Mouse (Mus musculus) embryo, embryonic 10 days (tissue): Measurements from ENCODE around the gene Hoxb7.

ENCODE experiments used
- DNase-seq: peaks from one replicate; pipeline ENCODE4 v3.0.0-alpha.2; 2015; ENCODE audit warnings: low spot score

Hoxb7 gene

DNA sequence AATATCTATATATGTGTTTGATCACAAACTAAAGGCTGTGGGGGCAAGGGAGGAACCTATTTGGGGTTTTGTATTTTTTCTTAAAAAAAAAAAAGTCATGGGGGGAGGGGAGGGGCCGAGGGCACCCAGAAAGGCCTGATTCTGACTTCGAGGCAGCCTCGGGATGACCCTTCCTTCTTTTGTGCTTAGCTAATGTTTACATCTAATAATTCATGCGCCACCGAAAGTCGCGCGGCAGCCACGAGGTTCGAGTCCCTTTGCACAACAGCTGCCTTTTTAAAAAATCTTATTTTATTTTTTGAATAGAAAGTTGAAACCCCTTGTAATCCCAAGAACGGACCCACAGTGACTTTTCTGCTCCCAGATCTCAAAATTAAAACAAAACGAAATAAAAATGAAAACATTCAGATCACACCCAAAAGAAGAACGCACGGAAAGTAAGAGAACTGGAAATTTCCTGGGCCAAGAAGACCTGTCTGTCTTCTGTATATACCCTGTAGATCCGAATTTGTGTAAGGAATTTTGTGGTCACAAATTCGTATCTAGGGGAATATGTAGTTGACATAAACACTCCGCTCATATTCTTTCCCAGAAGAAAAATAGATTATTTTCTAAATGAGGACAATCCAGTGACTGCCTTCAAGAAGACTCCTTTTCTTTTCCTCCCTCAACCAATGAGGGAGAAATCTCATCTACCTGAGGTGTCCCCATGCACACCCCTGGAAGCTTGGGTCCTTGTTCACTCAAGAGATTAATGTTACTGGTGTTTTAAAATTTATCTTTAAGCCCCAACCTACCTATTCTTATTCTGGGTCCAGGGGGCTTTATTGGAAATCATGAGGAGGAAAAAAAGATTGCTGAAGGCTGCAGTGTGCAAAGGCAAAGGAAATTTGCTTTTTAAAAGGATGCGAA, 30.5 kb downstream of the Hoxb7 start:
- no peak for DNase-seq

DNA sequence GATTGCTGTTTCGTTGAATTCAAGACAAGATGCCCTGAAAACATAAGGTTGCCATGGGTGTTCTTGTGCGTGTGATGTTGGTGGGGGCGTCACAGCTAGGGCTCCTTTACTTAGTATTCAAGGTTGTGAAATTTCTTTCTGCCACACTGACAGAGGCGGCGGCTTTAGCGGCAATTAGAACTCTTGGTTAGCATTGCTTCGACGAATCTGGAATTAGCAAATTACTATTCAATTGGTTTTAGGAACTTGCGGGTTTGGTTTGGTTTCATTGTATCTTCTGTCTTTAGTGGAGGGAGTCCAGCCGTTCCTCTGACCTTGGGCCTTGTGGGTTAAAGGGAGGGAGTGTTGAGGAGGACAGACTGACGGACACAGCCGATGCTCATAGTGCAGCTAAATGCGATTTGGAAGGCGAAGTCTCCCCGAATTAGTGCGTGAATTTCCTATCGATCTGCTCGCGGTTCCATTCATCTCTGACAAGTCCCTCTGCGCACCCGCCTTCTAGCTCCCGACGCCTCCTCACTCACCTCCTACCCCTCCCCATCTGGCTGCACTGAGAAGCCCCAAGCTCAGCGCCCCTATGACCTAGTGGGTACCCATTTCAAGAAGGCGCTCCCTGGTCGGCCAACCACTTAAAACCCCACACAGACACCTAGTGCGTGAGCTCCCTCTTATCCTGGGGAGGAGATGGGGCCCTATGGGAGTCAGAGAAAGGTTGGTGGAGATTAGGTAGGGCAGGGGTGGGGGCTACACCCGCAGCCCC, 31.4 kb downstream of the Hoxb7 start, which contains the start of gene Hoxb4:
TSS of gene Hoxb4 (plus strand) at position 660 of the 760 bp plus-strand sequence.
- peak; percentile 78 for DNase-seq

DNA sequence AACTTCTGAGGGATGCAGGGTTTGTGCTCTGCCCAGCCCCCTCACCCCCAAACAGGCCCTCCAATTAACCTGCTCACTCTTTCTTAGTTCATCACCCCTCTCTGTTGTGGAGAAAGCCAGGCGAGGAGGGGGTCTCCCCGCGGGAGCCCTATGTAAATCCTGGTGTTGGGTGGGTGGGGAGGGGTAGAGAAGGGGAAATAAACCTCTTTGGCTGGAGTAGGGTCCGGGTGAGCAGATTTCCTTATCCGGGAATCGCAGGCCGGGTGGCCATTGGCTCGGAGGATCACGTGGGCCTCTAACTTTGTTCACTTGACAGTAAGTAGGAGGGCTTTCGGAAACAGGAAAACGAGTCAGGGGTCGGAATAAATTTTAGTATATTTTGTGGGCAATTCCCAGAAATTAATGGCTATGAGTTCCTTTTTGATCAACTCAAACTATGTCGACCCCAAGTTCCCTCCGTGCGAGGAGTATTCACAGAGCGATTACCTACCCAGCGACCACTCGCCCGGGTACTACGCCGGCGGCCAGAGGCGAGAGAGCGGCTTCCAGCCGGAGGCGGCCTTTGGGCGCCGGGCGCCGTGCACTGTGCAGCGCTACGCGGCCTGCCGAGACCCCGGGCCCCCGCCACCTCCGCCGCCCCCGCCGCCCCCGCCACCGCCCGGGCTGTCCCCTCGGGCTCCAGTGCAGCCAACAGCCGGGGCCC, 32.1 kb downstream of the Hoxb7 start:
- peak; percentile 89 for DNase-seq

DNA sequence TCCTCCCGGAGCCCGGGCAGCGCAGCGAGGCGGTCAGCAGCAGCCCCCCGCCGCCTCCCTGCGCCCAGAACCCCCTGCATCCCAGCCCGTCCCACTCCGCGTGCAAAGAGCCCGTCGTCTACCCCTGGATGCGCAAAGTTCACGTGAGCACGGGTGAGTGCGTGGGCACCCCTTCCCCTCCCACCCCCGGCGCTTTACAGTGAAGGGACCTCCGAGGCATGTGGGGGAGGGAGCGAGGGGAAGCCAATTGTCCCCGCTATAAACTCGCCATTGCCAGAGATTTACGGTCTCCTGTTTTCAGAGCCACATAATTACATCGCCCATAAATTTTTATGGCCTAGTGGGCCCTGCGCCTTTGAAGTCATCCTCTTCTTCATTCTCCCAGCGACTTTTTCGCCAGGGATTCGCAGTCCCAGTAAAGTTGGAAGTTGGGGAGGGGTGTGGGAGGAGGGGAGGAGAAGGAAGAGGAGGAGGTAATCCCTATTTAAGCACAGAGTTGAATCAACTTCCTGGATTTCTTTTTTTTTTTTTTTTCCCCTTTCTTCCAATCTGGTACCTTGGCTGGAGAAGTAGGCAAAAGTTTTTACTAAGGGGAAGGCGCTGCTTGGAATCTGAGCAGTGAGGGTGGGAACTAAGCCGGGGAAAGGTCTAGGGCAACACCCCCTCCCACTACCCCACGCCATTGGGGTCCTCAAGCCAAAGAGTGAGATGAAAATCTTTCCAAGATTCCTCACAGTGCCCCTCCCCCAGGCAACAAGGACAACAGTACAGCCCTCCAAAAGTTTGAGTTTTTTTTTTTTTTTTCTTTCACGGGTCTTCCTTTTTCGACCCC, 32.9 kb downstream of the Hoxb7 start:
- DNase-seq, result peak; percentile 77

DNA sequence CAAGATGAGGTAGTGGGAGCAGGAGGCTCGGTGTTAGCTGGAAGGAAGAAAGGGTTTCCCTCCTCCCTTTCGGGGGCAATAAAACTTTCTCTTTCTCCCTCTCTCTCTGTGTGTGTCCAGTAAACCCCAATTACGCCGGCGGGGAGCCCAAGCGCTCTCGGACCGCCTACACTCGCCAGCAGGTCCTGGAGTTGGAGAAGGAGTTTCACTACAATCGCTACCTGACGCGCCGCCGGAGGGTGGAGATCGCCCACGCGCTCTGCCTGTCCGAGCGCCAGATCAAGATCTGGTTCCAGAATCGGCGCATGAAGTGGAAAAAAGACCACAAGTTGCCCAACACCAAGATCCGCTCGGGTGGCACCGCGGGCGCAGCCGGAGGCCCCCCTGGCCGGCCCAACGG, 33.5 kb downstream of the Hoxb7 start:
- DNase-seq, result peak; percentile 69

DNA sequence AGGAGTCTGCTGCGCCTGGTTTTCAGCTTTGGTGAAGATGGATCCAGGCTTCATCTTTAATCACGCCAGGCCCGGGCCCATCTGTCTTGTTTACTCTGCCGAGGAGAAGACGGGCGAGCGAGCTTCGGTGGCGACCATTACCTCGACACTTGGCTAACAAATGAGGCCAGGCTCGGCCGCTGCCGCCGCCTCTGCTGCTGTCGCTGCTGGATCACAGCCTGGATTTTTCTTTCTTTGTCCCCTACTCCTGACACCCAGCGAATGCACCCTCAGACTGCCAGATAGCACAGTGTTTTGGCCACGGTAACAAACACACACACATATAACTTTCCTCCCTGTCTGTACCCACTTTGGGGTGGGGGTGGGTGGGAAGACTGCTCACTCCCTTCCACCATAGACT, 34.3 kb downstream of the Hoxb7 start:
- peak; percentile 75 for DNase-seq

DNA sequence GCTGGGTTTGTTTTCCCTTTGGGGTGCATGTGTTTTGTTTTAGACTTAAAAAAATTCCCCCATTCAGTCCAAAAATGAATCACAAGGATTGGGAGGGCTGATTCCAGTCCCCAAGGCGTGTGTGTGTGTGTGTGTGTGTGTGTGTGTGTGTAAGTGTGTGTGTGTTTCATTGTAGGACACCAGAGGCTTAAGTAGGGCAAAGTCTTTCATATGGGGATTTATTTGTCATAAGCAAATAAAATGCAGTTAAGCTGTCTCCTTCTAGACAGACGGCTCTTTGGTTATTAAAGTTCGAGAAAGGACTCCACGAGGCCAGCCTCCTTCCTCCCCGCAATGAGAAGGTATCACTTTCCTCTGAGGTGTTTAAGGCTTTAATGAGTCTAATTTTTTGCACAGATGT, 35.4 kb downstream of the Hoxb7 start:
- no peak for DNase-seq

DNA sequence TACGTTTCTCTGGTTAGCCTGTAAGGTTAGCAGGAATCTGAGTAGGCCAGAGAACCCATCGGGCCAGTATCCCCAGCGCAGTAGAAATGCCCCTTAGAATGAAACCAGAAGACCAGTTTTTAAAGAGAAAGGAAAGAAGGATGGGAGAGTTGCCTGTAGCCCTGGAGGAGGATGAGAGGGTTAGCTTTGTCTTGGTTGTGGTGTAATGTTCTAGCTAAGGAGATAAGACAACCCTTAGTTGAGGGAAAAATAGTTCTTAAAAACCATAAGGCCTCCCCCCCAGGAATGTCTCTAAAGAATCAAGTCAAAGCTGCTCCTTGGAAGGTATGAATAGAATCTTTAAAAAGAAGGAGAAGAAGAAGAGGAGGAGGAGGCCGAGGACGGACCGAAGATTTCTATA, 36.3 kb downstream of the Hoxb7 start:
- no peak for DNase-seq

DNA sequence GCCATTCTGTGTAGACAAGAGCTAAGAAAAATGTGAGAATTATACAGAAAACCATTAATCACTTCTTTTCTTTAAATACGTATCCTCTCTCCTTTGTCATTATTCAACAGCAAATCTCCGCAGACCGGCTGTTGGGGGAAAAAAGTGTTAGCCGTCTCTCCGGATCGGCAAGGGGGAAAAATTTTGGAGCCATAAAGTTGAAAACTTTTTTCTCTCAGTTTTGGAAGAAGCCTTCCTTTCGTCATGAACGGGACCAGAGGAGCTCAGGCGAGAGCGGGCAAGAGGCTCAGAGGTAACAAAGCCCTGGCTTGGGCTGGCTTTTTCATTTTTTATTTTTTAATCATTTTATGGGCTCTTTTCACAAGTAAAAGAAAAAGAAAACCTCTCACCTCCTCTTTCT, 36.7 kb downstream of the Hoxb7 start, which contains the start of gene Hoxb3:
TSS of gene Hoxb3 (plus strand) at position 173 of the 400 bp plus-strand sequence.
- DNase-seq, result no peak

DNA sequence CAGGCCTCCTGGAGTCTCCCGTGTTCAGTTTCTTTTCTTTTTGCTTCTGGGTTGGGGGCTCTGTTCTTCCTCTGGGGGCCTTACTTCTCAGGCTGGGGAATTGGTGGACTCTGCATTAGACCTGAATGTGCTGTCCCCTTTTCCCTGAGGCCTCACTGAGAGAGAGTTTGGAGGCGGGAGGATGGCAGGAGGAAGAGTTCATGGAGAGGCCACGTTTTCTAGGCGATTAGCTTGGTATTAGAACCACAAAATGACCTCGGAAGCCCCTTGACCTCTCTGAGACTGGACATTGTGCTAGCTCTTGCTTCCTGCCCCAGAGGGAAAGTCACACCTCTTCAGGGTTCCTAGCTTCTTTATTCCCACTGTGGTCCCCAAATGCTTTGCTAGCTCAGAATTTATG, 37.7 kb downstream of the Hoxb7 start:
- DNase-seq, result peak; percentile 90

DNA sequence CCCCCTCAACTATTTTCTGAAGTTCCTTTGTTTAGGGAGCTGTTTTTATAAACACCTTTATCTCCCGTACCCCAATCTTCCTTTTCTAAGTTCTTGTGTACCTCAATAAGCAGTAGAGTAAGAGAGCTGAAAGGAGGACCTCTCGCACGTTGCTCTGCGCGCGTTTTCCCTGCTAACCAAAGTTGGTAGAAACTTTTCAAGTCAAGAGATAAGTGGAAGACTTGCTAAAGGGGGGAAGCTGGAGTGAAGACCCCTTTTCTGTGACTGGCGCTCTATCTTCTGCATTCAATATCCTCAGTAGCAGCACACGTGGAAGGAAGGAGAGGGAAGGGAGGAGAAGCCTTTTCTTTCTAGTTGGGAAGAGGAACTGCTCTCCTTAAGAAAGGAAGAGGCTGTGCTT, 38.5 kb downstream of the Hoxb7 start:
- no peak for DNase-seq

DNA sequence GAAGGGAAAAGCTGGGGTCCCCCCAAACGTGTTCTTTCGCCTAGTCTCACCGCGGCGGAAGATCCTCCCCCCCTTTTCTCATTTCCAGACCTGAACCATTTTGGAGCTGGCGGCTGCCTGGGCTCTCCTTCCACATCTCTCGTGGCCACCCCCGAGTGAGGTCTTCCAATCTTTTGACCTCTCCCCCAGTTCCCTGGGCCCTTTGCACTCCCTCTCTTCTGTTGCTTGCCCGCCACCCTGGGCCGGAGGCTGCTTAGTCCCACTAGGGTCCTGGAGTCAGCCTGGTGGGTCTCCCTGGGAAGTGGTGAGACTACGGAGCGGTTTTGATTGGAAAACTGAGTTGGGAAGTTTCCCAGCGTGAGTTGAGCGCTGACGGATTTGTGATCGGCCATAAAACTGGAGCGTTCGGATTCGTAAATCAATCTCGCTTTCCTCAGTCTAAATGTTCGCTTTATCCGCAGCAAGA, 39.4 kb downstream of the Hoxb7 start:
- DNase-seq, result peak; percentile 75

DNA sequence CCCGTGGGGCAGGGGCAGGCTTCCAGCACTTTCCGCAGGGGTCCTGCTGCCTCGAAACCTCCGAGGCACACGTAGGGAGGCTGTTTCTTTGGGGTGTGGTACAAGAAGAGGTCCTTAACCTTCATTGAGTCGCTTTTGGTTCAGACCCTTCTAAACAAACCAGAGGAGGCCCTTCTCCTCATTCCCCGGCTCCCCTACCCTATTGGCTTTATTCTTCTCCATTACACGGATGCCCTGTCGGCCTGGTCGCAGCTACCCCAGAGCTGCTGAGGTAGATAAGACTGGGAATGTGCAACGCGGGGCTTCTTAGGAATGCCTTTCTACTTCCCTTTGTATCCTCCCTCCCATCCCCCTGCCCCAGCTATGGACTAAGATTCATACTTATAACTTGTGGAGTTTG, 40.3 kb downstream of the Hoxb7 start:
- DNase-seq, result no peak

DNA sequence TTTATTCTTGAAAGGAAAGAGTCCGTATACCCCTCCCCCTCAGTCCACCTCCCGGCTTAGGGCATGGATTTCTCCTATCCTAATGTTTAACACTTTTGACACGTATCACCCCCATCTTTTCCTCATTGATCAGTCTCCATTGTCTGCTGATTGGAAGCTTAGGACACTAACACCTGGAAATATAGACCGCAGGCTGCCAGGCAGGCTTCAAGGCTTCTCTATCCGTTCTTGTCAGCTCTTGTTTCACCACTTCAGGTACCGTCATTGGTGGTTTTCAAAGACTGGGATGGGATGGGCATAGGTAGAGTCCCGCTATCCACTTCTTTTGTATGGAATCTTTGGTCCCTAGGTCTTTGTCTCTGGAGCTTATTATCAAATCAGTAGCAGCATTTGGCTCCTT, 40.7 kb downstream of the Hoxb7 start:
- no peak for DNase-seq

DNA sequence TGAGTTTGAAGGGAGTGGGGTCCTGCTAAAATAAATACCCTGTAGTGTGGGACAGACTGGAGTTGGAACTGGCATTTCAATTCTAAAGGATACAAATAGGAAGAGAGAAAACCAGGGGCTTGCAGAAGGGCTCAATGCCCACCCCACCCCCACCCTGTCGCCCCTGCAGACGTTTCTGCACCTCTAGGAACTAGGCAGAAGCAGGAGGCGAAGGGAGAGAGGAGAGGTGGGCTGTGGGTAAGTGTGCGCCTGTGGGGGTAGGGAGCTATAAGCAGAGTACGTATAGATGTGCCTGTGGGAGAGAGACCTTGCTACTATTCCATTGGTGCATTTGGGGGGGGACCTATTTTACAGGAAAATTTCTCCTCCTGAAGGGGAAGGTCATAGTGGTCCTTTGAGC, 41.3 kb downstream of the Hoxb7 start:
- no peak for DNase-seq

DNA sequence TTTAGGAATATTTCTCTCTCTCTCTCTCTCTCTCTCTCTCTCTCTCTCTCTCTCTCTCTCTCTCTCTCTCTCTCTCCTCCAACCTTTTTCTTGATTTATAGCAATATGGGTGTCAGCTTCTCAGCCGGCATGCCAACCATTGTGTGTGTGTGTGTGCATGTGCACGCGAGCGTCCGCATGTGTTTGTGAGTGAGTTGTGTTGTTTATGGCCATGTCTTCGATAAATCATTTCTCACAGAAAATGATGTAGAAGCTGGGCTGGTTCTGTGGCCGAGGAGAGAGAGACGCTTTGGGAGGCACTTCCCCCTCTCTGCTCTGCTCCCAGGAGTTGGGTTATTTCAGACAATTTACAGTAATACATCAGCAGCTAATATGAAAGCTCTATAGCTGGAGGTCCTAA, 42.2 kb downstream of the Hoxb7 start:
- no peak for DNase-seq

DNA sequence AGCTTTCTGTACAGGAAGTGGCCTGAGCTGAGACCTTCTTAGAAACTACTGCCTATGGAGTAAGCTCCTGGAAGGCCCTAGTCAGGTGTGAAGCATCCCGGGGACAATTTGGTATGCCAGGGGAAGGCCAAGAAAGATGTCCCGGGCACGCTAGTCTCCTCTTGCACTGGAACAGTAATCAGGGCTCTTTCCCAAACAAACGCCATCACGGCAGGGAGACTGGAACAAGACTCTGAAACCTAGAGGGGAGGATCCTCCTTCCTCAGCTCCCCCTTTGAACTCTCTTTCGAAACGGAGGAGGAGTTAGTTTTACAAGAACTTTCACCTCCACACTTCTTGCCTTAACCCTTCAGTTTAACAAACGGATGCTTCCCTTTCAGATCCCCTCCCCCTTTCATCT, 45.7 kb downstream of the Hoxb7 start:
- DNase-seq, result no peak

DNA sequence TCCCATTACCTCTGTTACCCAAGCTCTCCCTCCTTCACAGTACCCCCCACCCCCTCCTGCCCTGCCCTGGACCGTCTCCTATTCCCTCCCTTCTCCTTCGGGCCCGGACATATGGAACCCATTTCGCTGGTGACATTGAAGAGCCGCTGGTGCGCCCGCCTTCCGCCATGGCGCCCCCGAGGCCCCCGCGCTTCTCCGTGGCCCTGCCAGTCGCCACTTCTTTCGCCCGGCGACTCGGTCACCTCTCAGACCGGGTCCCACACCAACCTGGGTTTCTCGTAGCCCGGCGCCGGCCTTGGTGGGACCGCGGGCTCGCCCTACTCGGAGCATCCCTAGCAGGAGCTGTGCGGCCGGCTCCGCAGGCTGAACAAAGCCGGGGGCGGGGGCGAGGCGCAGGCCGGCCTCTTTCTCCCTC, 46.2 kb downstream of the Hoxb7 start:
- DNase-seq, result no peak

DNA sequence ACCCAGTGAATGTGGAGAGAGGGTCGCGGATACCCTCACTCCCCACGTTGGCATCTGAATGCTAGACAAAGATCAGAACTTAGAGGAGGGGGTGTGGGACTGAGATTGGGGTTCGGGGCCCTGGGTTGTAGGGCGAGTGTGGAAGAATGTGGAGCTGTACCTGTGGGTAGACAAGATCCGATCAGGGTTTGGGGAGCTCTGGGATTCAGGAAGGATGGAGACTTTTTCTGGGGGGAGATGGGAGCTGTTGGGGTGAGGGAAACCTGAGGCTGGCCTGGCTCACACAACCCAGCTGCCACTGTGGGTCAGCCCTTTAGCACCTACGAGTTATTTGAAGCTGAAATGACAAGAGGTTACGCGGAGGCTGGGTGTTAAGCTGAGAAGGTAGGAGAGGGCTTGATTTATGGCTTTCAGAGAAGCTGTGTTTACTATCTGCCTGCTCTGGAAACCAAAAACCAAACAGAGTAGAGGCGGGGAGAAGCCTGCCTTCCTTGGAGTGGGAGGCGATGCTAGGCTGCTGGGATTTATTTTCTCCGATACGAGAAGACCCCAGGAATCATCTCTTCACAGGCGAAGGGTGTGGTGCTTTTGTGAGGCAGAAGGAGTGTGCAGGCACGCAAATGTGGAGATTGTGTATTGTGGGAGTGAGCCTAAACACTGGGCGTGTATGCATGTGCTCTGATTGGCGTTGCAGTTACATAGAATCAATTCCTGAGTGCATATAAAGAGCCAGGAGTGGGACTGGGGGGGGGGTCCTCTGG, 47.0 kb downstream of the Hoxb7 start:
- DNase-seq, result peak; percentile 70

DNA sequence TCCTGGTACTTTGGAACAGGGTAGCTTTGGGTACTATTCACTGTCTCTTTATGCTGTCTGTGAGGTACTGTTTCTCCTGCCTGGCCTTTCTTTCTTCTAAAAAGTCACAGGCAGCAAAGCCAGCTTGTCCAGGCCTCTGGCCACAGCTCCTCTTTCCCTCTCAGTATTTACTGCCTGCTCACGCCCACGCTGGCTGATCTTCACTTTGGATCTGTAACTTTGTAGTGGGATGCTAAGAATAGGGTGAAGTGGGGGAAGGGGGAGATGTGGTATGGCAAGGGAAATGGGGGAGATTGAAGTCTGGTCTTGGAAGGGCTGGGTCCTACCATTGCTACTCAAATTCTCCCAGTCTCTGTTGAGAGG, 47.6 kb downstream of the Hoxb7 start:
- no peak for DNase-seq

DNA sequence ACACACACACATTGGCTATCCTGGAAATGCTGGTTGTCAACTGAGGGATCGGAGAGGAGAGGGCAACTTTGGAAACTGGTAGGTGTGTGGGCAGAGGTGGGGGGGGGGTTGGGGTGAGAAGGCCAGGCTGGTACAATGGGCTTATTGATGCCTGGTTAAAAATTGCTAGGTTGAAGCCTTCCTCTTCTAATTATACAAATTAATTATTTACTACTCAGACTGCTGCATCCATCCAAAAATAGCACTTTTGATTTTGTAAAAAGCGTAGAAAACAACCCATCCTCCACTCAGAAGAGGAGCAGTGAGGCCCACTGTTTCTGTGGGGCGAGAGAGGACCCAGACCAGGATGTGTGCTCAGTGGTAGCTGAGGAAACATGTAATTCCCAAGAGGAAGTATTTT, 48.6 kb downstream of the Hoxb7 start:
- DNase-seq, result no peak
